Comparison of ENCODE assay signal across 24 mouse cellular contexts in genomic region chr12:76608241-76608640, GRCm38 (mm10).
DNase-seq lines count a peak whose midpoint lies in the region; ATAC-seq and TF ChIP-seq lines count a peak whose summit lies in the region.
"Had no signal": no experiment of that assay in that cellular context is flagged by ENCODE, and none has a peak within 500 bp of the region (broad histone marks: within the 10 kb centered on the region; RNA-seq: fewer than 3 reads in every experiment).

No protein-coding gene starts in this region.

- intact Hi-C loops in left cerebral cortex, postnatal 4 days (cut with DNase I) = no loop called here
- intact Hi-C loops in left cerebral cortex, postnatal 25 days (cut with DNase I) = no loop called here

- no peak for TF ChIP-seq CTCF in ES-Bruce4 (IDR thresholded peaks at IDR 0.05; ENCODE audit: low read depth, low read length)
- TF ChIP-seq CTCF in brain, embryonic 14.5 days (IDR thresholded peaks at IDR 0.05; ENCODE audit: borderline replicate concordance, extremely low read depth, insufficient read depth, insufficient read length) = no peak

- no peaks in the 10 kb centered on the region for H3K9me3 ChIP-seq in ES-Bruce4 (replicated peaks; ENCODE audit: control insufficient read depth, insufficient read depth, low read length, poor library complexity, severe bottlenecking)
- H3K9me3 ChIP-seq in heart, embryonic 12.5 days (replicated peaks) = no peaks in the 10 kb centered on the region
- H3K9me3 ChIP-seq: embryonic facial prominence, embryonic 15.5 days; hindbrain, embryonic 15.5 days; kidney, embryonic 15.5 days; limb, embryonic 15.5 days; lung, embryonic 15.5 days; megakaryocyte, embryonic 14.5 days; neural tube, embryonic 15.5 days had no signal

- H3K4me3 ChIP-seq in ES-Bruce4 (ENCODE audit: low read depth, low read length) = peak overlapping the region; percentile 15; the same call in 1 of the 2 replicates
- H3K4me3 ChIP-seq in heart, embryonic 12.5 days = no peak overlapping the region
- H3K4me3 ChIP-seq: embryonic facial prominence, embryonic 15.5 days; heart, adult 2 months; hindbrain, embryonic 15.5 days; kidney, embryonic 15.5 days; limb, embryonic 15.5 days; lung, embryonic 15.5 days; megakaryocyte, embryonic 14.5 days; neural tube, embryonic 15.5 days had no signal

- no peak for TF ChIP-seq POLR2A in ES-Bruce4 (IDR thresholded peaks at IDR 0.05; ENCODE audit: insufficient read depth, low read length)
- no peak for TF ChIP-seq POLR2A in brain, embryonic 14.5 days (IDR thresholded peaks at IDR 0.05; ENCODE audit: borderline replicate concordance, extremely low read depth, insufficient read depth, insufficient read length, poor library complexity, severe bottlenecking)

- H3K27me3 ChIP-seq in ES-Bruce4 (ENCODE audit: control insufficient read depth, insufficient read depth, low read length, poor library complexity, severe bottlenecking) = no peaks in the 10 kb centered on the region
- H3K27me3 ChIP-seq in heart, embryonic 12.5 days (replicated peaks) = 0 out of 2 replicates have a peak, but pooled peaks cover 10% of the 10 kb centered on the region
- H3K27me3 ChIP-seq: embryonic facial prominence, embryonic 15.5 days; hindbrain, embryonic 15.5 days; limb, embryonic 15.5 days; lung, embryonic 15.5 days; neural tube, embryonic 15.5 days had no signal

- H3K4me1 ChIP-seq in ES-Bruce4 (ENCODE audit: control insufficient read depth, insufficient read depth, low read length) = no peaks in the 10 kb centered on the region
- H3K4me1 ChIP-seq in heart, embryonic 12.5 days (replicated peaks) = 0 out of 2 replicates have a peak, but pooled peaks cover 5% of the 10 kb centered on the region
- H3K4me1 ChIP-seq: embryonic facial prominence, embryonic 15.5 days; kidney, embryonic 15.5 days; lung, embryonic 15.5 days; neural tube, embryonic 15.5 days had no signal

- no peak overlapping the region for H3K27ac ChIP-seq in ES-Bruce4 (ENCODE audit: insufficient read depth, low read length)
- H3K27ac ChIP-seq in heart, embryonic 12.5 days (ENCODE audit: poor library complexity, severe bottlenecking) = no peak overlapping the region
- H3K27ac ChIP-seq: embryonic facial prominence, embryonic 15.5 days; heart, adult 2 months; hindbrain, embryonic 15.5 days; kidney, embryonic 15.5 days; limb, embryonic 15.5 days; liver, embryonic 14.5 days; lung, embryonic 15.5 days; neural tube, embryonic 15.5 days had no signal

- no peak overlapping the region for H3K9ac ChIP-seq in ES-Bruce4 (ENCODE audit: low read depth, poor library complexity, severe bottlenecking)
- no peak overlapping the region for H3K9ac ChIP-seq in heart, embryonic 12.5 days
- H3K9ac ChIP-seq: embryonic facial prominence, embryonic 15.5 days; hindbrain, embryonic 15.5 days; kidney, embryonic 15.5 days; limb, embryonic 15.5 days; liver, embryonic 14.5 days; lung, embryonic 15.5 days; neural tube, embryonic 15.5 days had no signal

- no peak for TF ChIP-seq EP300 in ES-Bruce4 (IDR thresholded peaks at IDR 0.05; ENCODE audit: insufficient read depth, low read depth, low read length)

- no peak overlapping the region for H3K4me2 ChIP-seq in heart, embryonic 12.5 days
- H3K4me2 ChIP-seq: embryonic facial prominence, embryonic 15.5 days; hindbrain, embryonic 15.5 days; kidney, embryonic 15.5 days; limb, embryonic 15.5 days; lung, embryonic 15.5 days; neural tube, embryonic 15.5 days had no signal

- 84% methylated on average over 11 of the region's 11 CpGs for WGBS in heart, embryonic 12.5 days

- no peaks in the 10 kb centered on the region for H3K36me3 ChIP-seq in ES-Bruce4 (ENCODE audit: control insufficient read depth, insufficient read depth, low read length, poor library complexity, severe bottlenecking)
- peaks cover 16% of the 10 kb centered on the region for H3K36me3 ChIP-seq in heart, embryonic 12.5 days
- H3K36me3 ChIP-seq: embryonic facial prominence, embryonic 15.5 days; kidney, embryonic 15.5 days; limb, embryonic 15.5 days; lung, embryonic 15.5 days had no signal

- peak; percentile 51 to 67 for DNase-seq in cerebellum, postnatal 25 days
- no peak for DNase-seq in cerebellum, adult 11 months
- DNase-seq in left cerebral cortex, postnatal 4 days = peak; percentile 81
- DNase-seq in left cerebral cortex, postnatal 25 days (ENCODE audit: low spot score in 2 of 2) = no peak
- peak; percentile 53 for DNase-seq in brain, embryonic 14.5 days (ENCODE audit: low read depth)
- DNase-seq: gastrocnemius, postnatal 25 days; heart, adult 2 months; kidney, postnatal 36 days; lung, postnatal 36 days; retina, postnatal 1 day; right cerebral cortex, postnatal 25 days; spleen, adult 18-20 months had no signal

- ATAC-seq in heart, embryonic 12.5 days (ENCODE audit: insufficient number of reproducible peaks, low FRiP score) = no peak
- ATAC-seq: intestine, postnatal 0 days; midbrain, embryonic 16.5 days had no signal

Comparison
In these comparisons a context has a peak if more than half of its experiments do, and no peak if none do; other contexts are left out.
1. DNase-seq: peak in cerebellum, postnatal 25 days (2 of 2), left cerebral cortex, postnatal 4 days (single experiment) and brain, embryonic 14.5 days (single experiment); none in cerebellum, adult 11 months (single experiment) and left cerebral cortex, postnatal 25 days (0 of 2).